Mouse (Mus musculus): Measurements from ENCODE around the gene Synpo2l. TPM values are rescaled to one million over a fixed set of nuclear protein-coding genes. Genes with fewer than 3 reads are reported as not detected.
"Not testable (repeated sequence)": the region's sequence is repeated elsewhere in the genome, so short reads cannot be mapped to it uniquely, and the experiment has no call there.

Synpo2l gene
- 100 to 1,000 TPM; 230 to 272 TPM for total RNA-seq (2021)

- peak; percentile 77 for DNase-seq
These were observed at the start of gene Synpo2l for GRCm38 (mm10) chr14:20668154-20668810. Synpo2l (minus strand) TSS chr14:20668354.

- peak; percentile 60 for DNase-seq
These were observed 45.7 kb upstream of the Synpo2l start for GRCm38 (mm10) chr14:20713832-20714231.

GRCm38 (mm10) chr14:20708239-20708638 lies 40.1 kb upstream of the Synpo2l start:
- no peak for DNase-seq

GRCm38 (mm10) chr14:20707201-20708190 lies 39.3 kb upstream of the Synpo2l start, which contains the start of gene Zswim8:
Zswim8 (plus strand) TSS chr14:20707552.
- peak; percentile 90 for DNase-seq

GRCm38 (mm10) chr14:20703461-20703860 lies 35.3 kb upstream of the Synpo2l start:
- DNase-seq: not testable (repeated sequence)

GRCm38 (mm10) chr14:20702741-20703381 lies 34.7 kb upstream of the Synpo2l start, which contains the start of gene Chchd1:
Chchd1 (plus strand) TSS chr14:20703006.
- peak; percentile 95 for DNase-seq

- DNase-seq: no peak
These were observed 34.1 kb upstream of the Synpo2l start for GRCm38 (mm10) chr14:20702096-20702740.

- no peak for DNase-seq
These were observed 33.4 kb upstream of the Synpo2l start for GRCm38 (mm10) chr14:20701554-20701953.

- DNase-seq: no peak
These were observed 32.2 kb upstream of the Synpo2l start for GRCm38 (mm10) chr14:20700362-20700761.

GRCm38 (mm10) chr14:20698515-20698914 lies 30.4 kb upstream of the Synpo2l start:
- no peak for DNase-seq

GRCm38 (mm10) chr14:20696986-20697385 lies 28.8 kb upstream of the Synpo2l start:
- DNase-seq: peak; percentile 66

GRCm38 (mm10) chr14:20695761-20696520 lies 27.8 kb upstream of the Synpo2l start:
- peak; percentile 29 for DNase-seq

GRCm38 (mm10) chr14:20694884-20695760 lies 27.0 kb upstream of the Synpo2l start, which contains the start of gene Fut11:
Fut11 (plus strand) TSS chr14:20694968.
- peak; percentile 91 for DNase-seq

- DNase-seq: peak; percentile 27
These were observed 26.2 kb upstream of the Synpo2l start for GRCm38 (mm10) chr14:20694185-20694883.

GRCm38 (mm10) chr14:20693589-20694101 lies 25.5 kb upstream of the Synpo2l start:
- no peak for DNase-seq

GRCm38 (mm10) chr14:20691772-20692171 lies 23.6 kb upstream of the Synpo2l start:
- no peak for DNase-seq

GRCm38 (mm10) chr14:20689009-20689408 lies 20.9 kb upstream of the Synpo2l start:
- DNase-seq: no peak

- no peak for DNase-seq
These were observed 18.4 kb upstream of the Synpo2l start for GRCm38 (mm10) chr14:20686576-20686975.

GRCm38 (mm10) chr14:20682498-20682897 lies 14.3 kb upstream of the Synpo2l start:
- peak; percentile 51 for DNase-seq
